Mouse (Mus musculus) liver, postnatal 0 days (tissue): Measurements from ENCODE around the gene Ppid.

ENCODE experiments used
- CTCF ChIP-seq: sonication (generic); IDR thresholded peaks from 2 replicates; pipeline ENCODE4 v1.5.1; 2016; ENCODE audit warnings: antibody characterized with exemption, low read depth
- EP300 ChIP-seq: IDR thresholded peaks from 2 replicates; pipeline ENCODE4 v1.6.1; 2016; ENCODE audit warnings: antibody characterized with exemption, low read depth, mild to moderate bottlenecking

DNA sequence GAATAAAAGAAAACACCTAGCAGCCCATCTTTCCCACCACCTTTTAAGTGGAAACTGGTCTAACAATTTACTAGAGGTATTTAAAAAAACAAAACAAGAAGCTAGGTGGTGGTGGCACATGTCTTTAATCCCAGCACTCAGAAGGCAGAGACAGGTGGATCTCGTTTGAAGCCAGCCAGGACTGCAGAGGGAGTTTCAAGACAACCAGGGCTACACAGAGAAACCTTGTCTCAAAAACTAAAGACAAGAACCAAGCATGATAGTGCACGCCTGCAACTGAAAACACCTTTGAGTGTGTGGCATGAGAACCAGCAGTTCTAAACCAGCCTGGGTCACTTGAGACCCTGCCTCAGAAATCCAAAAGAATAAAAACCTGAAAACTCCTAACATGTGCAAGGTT, 27.6 kb upstream of the Ppid start:
- TF ChIP-seq CTCF (no peak), EP300 (no peak)
